Mouse (Mus musculus) c-Kit-positive CD71-positive TER-119-negative erythroid progenitor cells, embryonic 14.5 days (primary cell): ENCODE data around the gene Zbtb49.

Source experiments
- DNase-seq: peaks from one replicate; pipeline ENCODE4 v3.0.0-alpha.2; 2013; ENCODE audit warnings: low read depth

Zbtb49 gene

DNA sequence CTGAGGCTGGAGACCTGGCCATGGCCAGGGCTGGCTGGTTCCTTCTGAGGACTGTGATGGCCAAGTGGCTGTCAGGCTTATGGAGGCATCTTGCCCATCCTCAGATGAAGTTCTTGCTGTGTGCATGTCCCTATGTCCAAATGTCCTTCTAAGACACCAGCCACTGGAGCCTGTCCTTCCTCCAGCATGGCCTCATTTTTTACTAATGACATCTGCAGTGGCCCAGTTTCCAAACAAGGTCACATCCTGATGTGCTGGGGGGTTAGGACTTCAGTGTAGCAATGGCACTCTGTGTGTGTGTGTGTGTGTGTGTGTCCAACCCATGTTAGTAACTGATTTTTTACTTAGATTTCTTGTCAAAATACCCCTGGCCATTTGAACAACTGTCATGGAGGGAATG is 24.3 kb downstream of the Zbtb49 start:
- no peak for DNase-seq

DNA sequence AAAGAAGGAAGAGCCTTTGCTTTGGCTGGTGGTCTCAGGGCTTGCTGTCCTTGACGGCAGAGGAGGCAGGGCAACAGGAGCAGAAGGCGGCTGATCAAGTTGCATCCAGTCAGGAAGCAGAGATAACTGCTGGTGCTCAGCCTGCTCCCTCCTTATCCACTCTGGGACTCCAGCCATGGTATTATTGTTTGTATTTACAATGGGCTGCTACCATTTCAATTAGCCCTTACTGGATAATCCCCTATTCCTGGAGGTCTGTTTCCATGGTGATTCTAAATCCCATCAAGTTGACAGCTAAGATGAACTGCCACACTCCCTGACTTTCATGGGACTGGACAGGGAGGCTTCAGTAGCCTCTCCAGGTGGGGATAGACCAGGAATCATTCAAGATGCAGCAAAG is 25.3 kb downstream of the Zbtb49 start:
- no peak for DNase-seq

DNA sequence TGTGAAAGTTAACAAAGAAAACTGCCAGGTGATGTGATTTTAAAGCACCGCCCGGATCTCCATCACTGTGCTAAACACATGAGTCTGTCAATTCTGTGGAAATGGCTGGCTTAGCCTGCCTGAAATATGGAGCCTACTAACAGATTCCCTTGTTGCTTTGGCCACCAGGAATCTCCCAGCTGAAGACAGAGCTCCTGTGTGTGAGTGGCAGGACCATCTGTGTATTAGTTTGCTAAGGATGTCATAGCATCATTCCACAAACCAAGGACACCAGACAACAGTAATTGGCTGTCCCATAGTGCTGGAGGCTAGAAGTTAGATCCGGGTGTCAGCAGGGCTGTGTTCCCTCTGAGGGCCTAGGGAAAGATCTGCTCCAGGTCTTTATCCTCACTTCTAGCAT is 29.4 kb downstream of the Zbtb49 start:
- DNase-seq, result no peak

DNA sequence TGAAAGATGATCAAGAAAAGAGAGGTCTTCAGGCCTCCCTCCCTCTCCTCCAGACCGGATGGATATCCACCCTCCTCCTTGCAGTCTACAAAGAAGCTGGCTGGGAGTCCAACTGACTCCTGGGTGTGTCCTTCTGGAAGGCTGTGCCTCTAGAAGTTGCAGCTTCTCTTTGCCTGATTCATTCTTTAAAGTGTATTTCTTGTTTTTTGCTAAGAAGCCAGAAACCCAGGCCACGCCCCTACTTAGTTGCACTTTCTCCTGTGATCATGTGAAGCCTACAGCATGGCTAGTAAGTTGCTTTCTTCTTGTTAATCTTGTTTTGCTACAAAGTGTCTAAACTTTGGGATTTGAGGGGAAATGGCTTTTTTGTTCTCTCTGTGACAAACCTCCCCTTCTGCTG is 33.3 kb downstream of the Zbtb49 start:
- DNase-seq, result no peak

DNA sequence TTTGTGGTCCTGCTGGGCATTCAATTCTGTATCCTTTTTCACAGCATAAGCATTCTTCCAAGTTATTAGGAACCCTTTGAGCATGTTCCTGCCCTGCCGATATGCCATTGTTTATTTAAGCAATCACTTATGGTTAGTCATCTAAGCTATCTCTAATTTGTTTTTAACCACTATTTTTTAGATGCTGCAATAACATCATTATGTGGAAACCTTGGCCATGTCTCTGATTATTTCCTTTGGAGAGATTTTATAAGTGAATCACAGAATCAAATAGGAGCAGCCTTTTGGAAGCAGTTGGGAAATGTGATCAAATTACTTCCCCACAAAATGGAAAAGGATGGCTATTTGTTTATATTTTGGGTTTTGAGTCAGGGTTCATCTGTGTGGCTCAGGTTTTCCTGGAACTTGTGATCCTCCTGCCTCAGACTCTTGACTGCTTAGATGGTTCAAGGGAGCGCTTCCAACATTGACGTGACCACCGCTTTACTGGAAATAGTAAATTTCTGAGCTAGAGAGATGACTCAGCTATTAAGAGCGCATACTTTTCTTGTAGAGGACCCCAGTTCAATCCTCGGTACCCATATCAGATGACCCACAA is 35.5 kb downstream of the Zbtb49 start:
- DNase-seq, result no peak

DNA sequence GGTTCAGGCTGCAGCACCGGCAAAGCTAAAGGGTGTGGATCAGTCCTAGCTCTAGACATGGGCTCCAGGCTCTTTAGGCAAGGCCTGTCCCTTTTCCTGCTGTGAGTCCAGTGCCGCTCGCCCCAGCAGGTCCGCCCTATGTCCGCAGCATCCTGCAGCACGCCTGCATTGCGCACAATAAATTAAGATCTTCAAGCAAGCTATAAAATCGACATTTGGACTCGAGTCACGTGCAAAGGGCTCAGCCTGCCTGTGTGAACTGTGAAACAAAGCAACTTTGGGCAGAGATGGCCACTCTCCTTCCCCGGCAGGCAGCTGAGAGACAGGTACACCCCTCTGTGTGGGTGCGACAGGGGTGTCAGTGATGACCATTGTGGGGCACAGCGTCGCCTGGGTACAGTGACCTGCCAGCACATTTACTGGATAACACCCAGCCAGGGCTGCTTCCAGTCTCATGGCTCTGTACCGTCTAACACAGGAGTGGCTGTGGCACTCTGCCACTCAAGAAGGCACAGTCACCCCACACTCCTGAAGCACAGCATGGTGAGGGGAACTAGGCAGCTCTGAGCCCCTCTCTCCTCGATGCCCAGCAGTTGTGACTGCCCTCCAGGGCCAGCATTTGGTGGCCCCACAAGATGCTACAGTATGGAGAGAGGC is 45.9 kb downstream of the Zbtb49 start:
- DNase-seq, result no peak

DNA sequence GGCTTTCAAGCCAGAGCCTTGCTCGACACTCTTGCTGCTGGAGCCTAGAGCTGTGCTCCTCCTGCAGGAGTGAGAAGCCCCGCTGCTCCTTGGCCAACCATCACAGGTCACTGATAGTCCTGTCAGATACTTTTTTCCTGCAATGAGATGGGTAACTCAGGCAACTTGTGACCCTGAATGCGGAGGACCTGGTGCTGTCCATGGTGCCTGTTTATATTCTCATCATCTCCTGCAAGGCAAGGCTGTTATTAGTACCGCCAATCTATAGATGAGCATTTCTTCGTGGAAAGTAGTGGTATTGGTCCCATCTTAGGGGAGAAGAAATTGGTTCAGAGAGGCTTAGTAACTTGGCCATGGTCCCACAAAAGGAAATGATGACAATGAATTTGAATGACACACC is 46.5 kb downstream of the Zbtb49 start:
- no peak for DNase-seq

DNA sequence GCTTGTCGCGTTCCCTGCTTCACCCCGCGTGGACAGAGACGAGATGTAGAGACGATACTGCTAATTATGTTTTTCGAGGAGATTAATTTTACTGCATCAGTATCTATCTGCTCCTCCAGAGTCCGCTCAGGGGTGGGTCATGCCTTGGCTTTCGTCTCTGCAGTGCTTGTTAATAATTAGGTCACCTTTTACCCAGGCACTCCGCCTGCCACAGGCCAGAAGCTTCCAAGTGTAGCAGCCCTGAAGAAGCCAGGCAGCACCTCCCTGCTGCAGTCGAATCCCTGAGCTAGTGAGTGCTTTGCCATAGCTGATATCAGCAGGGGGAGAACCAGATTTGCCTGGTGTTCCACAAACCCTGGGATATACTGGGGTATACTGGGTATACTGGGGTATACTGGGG is 51.8 kb downstream of the Zbtb49 start:
- no peak for DNase-seq

DNA sequence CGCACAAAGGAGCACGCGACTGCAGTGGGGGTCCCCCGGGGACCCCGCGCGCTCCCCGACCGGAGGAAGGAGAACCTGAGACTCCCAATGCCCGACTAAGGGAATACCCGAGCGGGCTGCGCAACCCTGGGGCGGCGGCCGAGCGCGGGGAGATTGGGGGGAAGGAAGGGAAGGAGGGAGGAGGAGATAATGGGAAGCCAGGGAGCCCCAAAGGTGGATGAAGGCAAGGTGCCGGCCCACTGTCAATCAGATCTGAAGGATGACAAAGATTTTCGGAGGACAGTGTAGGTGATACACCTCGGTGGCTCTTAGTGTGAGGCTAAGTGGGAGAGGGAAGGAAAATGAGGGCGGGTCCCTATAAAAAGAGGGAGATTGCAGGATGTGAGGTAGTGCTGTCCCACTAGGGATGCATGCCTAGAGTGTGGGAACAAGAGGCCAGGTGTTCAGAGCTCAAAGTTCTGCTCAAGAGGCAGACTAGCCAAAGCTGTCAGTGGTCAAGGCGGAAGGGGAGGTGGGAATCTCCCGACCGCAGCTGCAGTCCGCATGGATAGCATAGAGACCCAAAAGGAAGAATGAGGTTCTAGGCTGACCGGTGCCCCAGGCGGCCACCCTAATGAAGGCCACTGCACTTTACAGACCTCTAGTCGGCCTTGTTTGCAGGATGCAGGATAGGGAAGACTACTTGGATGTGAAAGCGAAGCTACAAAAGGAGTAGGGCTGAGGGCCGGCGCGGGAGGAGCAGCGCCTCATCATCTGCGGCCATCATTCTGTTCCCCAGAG is 60.4 kb downstream of the Zbtb49 start, which contains the start of gene Nsg1:
Gene Nsg1, minus strand, starts transcription at position 274 of the 780 bp plus-strand sequence.
- no peak for DNase-seq

DNA sequence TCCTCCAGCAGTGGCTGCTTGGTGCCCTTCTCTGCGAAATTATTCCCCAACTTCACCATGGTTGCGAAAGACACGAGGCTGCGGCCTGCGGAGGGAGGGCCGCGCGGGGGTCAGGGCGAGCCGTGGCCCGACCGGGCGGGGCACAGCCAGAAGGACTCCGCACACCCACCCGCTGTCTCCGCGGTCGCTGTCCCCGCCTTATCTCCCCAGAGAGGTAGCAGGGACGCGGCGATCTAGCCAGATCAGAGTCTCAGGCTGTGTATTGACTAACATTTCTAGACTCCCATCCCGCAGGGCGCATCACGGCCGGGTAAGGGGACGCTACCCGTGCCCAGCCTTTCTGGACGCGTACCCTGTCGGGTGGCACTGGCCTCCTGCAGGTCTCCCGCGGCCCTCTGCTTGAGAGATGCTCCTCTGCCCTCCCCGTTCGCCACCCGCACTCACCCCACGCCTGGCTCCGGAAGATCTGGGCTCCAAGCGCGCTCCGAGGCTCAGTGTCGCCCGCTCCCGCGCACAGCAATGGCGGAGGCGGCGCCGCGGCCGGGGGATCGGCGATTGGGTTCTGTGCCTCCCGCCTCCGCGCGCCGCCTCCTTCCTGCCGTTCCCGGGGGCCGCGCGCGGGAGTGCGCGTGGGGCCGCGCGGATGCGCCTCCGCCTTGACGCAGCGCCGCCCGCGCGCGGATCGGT is 61.2 kb downstream of the Zbtb49 start:
- DNase-seq, result no peak

DNA sequence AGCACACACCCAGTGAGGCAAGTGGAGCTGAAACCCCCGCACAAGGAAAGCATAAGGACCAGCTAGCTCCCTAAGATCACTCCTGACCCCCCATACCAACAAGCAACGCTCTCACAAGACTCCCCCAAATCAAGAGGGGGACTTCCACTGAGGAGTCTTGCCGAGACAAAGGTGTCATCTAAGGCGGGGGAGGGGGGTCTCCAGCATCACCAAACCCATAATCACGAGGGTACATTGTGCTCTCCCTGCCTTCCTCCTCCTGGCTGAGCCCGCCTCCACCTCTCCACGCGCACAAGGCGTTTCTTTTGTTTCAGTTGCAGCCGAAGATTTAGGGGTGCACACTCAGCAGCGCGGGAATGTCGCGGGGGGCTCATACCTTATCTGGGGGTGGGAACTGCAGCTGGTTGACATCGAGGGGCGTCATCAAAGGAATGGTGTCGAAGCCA is 61.7 kb downstream of the Zbtb49 start:
- no peak for DNase-seq

DNA sequence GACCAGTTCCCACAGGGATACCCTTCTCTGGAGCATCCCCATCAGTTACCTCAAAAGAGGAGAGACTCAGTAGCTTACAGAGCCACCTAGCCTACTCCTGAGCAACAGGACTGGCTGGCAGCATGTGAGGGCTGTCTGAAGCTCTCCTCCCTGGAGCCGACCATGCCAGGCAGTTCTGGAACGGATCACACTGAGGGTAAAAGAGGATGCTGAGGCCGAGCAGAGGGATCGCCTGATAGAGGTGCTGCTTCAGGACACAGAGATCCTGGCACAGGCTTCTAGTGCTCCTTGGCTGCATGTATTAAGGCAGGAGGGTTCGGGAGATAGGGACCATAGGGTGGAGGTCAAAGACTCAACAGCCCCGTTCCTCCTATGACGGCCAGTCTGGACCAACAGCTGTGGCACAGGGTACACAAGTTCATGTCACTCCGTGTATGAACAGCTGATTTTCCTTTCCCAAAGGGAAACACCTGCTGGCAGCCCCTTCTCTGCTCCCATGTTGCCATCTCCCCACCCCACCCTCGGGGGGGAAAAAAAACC is 62.7 kb downstream of the Zbtb49 start:
- DNase-seq, result no peak

DNA sequence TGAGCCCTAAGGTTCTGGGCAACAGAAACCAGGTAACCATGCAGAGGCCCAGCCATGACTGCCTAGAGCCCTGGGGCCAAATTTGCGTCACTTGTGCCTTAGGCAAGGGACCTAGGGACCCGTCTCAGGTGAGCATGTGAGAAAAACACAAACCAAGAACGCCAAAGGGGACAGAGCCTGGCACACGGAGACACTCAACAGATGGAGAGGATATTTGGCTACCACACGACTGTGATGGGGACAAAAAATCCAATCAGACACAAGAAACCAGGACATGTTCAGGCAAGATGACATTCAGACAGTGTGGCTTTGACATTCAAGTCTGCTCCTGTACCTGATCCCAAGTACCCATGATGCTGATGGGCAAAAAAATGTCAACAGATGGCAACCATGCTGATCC is 66.6 kb downstream of the Zbtb49 start:
- DNase-seq, result no peak

DNA sequence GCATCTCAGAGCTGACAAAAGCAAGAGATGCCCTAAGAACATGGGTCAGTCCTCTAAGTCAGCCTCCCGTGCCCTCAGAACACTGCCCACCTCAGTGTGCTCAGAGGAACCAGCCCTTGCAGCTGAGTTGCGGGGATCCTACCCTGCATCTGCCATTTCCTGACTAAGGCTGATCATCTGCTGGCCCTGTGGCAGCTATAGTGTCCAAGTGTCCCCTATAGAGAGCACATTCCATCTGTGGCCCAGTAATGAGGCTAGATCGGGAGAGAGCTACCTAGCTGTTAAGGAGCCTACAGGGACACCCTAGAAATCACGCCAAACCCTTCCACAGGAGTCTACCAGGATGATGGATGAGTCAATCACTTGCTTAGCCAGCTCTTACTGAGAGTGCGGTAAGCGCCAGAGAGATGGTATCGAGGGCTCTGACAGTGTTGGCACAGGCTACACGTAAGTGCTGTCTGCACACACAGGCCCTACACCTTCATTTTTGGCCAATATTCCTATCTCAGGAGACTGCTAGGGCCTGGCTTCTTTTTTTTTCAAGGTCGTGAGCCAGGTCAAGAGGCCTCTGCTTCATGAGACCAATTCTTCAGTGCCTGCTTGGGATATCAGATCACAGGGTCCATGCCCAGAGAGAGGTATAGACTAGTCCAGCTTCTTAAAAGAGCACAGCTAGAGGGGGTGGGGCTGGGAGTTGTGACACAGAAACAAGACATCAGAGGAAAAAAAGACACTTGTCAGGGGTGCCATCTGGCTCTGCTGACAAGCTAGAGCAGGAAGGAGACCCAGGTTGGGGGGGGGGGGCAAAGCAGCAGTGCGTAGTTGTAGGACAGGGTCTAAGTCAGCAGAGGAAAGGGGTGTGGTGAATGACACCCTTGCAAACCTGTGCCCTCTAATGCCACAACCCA is 67.8 kb downstream of the Zbtb49 start:
- no peak for DNase-seq

DNA sequence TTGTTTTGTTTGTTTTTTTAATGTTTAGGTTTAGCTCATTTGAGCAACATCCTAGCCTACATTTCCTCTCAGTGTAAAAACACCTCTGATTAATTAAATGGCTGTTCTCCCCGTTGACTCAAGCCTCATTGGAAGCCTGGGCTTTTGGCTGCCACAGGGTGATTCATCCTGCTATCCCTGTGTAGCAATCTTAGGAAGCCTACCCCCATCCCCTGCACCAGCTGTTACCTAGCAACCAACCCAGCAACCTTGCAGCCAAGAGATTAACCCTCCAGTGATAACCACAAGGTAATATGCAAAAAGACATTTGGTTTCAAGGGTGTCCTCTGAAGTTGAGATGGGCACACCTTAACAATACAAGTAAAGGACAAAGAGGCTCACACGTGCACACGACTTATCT is 69.0 kb downstream of the Zbtb49 start:
- DNase-seq, result no peak

DNA sequence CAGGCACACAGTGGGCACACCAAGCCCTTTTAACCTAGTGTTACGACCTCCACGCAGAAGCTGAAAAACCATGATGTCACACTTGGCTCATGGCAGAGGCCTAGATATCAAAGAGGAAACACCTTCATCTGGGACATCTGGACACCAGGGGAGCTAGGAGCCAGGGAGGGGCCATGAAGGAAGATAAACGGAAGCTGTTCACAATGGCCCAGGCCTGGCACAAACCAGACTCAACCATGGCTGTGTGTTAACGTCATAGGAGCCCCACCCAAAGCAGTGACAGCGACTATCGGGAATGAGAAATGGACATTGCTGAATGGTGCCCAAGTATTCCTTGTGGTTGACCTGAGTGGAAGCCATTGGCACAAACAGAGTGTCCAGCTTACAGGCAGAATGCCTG is 73.7 kb downstream of the Zbtb49 start:
- no peak for DNase-seq

DNA sequence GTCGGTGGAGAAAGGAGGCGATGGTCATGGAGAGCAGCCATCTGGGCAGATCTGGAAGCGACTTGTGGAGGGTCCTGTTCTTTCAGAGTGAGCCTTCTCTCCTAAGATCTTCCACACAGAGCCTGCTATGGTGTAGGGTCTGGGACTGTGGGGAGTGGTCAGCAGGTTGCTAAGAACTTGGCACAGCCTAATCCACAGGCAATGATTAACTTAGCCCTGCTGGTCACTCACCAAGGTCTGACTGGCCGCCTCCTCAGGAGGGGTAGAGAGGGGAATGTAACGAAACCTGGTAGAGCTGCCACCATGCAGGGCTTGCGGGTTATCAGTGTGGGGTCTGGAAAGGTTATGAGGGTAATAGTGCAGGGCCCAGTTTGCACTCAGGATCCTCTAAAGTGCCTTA is 79.4 kb downstream of the Zbtb49 start:
- no peak for DNase-seq
